In the genomic region with DNA sequence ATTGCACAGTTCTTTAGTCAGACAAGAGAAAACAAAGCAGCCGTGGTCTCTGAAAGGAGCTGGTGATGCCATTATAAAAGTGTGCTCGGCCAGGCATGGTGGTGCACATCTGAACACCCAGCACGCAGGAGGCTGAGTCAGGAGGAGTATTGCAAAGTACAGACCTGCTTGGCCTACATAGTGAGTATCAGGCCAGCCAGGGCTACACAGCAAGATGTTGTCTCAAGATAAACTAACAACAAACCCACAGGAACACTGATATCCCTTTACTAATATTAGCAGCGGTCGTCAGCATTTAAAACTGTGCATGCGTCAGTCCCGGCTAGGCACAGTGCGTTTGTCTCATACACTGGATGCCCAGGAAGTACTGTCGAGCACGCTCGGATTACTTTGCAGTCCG, we compare ENCODE assay signal across 12 mouse cellular contexts.
"Had no signal": no experiment of that assay in that cellular context is flagged by ENCODE, and none has a peak within 500 bp of the region (broad histone marks: within the 10 kb centered on the region; RNA-seq: fewer than 3 reads in every experiment).

No protein-coding gene starts in this region.

- H3K4me2 ChIP-seq: limb, embryonic 12.5 days; lung, embryonic 14.5 days; neural tube, embryonic 15.5 days had no signal

- H3K4me1 ChIP-seq: limb, embryonic 12.5 days; neural tube, embryonic 15.5 days had no signal

- H3K9ac ChIP-seq: limb, embryonic 12.5 days; lung, embryonic 14.5 days; neural tube, embryonic 15.5 days had no signal

- H3K27me3 ChIP-seq: limb, embryonic 12.5 days; neural tube, embryonic 15.5 days had no signal

- ATAC-seq: intestine, postnatal 0 days had no signal

- H3K36me3 ChIP-seq: limb, embryonic 12.5 days; midbrain, embryonic 10.5 days; neural tube, embryonic 15.5 days had no signal

- DNase-seq: kidney, adult 8-10 months; lung, embryonic 14.5 days; lung, postnatal 10 days; lung, postnatal 4 days; midbrain, embryonic 14.5 days; right cerebral cortex, adult 18-20 months; right cerebral cortex, postnatal 25 days had no signal

- H3K9me3 ChIP-seq: midbrain, embryonic 10.5 days; neural tube, embryonic 15.5 days had no signal

- H3K27ac ChIP-seq: limb, embryonic 12.5 days; midbrain, embryonic 10.5 days; neural tube, embryonic 15.5 days had no signal

- H3K4me3 ChIP-seq: limb, embryonic 12.5 days; midbrain, embryonic 10.5 days; myocyte; neural tube, embryonic 15.5 days had no signal
